Mouse (Mus musculus) fat pad, adult 2 months (tissue): ENCODE results near the gene Gm10203.

ENCODE experiments used
- DNase-seq: peaks from one replicate; pipeline ENCODE4 v3.0.0-alpha.2; 2011; ENCODE audit warnings: low read depth, low spot score; ENCODE audit errors: extremely low read depth

Gm10203 gene

DNA sequence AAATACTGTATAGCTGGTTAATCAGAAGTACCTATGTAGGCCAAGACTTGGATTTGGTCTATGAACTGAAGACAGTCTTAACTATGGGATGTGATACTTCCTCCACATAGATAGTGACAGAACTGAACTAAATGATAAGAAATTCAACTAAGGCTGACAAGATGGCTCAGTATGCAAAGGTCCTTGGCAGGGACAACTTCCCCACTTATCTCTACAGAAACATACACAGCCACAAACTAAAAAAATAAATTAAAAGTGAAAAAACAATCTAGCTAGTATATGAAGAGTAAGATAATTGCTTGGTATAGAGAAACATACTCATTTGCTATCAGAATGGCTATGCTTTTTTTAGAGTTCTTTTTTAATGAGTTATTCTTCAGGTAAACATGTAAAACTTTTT lies 49.1 kb downstream of the Gm10203 start:
- no peak for DNase-seq
